24 mouse cellular contexts compared by ENCODE assay signal in genomic region chr11:120455413-120455812, GRCm38 (mm10). TPM values are rescaled to one million over a fixed set of nuclear protein-coding genes. Genes with fewer than 3 reads are reported as not detected.
DNase-seq lines count a peak whose midpoint lies in the region; ATAC-seq and TF ChIP-seq lines count a peak whose summit lies in the region.
"Had no signal": no experiment of that assay in that cellular context is flagged by ENCODE, and none has a peak within 500 bp of the region (broad histone marks: within the 10 kb centered on the region; RNA-seq: fewer than 3 reads in every experiment).

No protein-coding gene starts in this region.

- TF ChIP-seq POLR2A in cerebellum, adult 2 months (IDR thresholded peaks at IDR 0.05; ENCODE audit: borderline replicate concordance, insufficient read depth, low read length): no peak

- peak; percentile 6 for DNase-seq in gastrocnemius, adult 2 months
- DNase-seq in gastrocnemius, postnatal 14 days: no peak
- DNase-seq in adrenal gland, adult 18-20 months (ENCODE audit: low spot score in 2 of 2): no peak
- DNase-seq in cerebellum, adult 2 months: no peak
- DNase-seq: adrenal gland, adult 2 months; adrenal gland, postnatal 25 days; B cell, adult 2 months; cerebellum, adult 8-10 months; cerebellum, postnatal 25 days; gastrocnemius, postnatal 36 days; heart, adult 11 months; heart, postnatal 10 days; heart, postnatal 4 days had no signal

- no peaks in the 10 kb centered on the region for H3K27me3 ChIP-seq in liver, embryonic 15.5 days
- no peaks in the 10 kb centered on the region for H3K27me3 ChIP-seq in hindbrain, embryonic 16.5 days (replicated peaks; ENCODE audit: control insufficient read depth, insufficient read depth, low read length)
- H3K27me3 ChIP-seq in cerebellum, adult 2 months (ENCODE audit: control insufficient read depth, insufficient read depth, low read length): no peaks in the 10 kb centered on the region
- H3K27me3 ChIP-seq: embryonic facial prominence, embryonic 12.5 days; forebrain, embryonic 15.5 days; hindbrain, embryonic 12.5 days had no signal

- H3K36me3 ChIP-seq in liver, embryonic 15.5 days (replicated peaks): peaks cover 11% of the 10 kb centered on the region
- peaks cover 4% of the 10 kb centered on the region; the same call in 1 of the 2 replicates for H3K36me3 ChIP-seq in hindbrain, embryonic 16.5 days (ENCODE audit: control insufficient read depth, insufficient read depth, low read length)

- H3K9me3 ChIP-seq in liver, embryonic 15.5 days (replicated peaks): no peaks in the 10 kb centered on the region
- H3K9me3 ChIP-seq in hindbrain, embryonic 16.5 days (ENCODE audit: control insufficient read depth, low read length): no peaks in the 10 kb centered on the region
- H3K9me3 ChIP-seq: embryonic facial prominence, embryonic 12.5 days; forebrain, embryonic 10.5 days; forebrain, embryonic 15.5 days; hindbrain, embryonic 12.5 days had no signal

- no peak overlapping the region for H3K4me3 ChIP-seq in gastrocnemius, adult 2 months
- H3K4me3 ChIP-seq in liver, embryonic 15.5 days (replicated peaks): no peak overlapping the region
- H3K4me3 ChIP-seq in hindbrain, embryonic 16.5 days (ENCODE audit: low read length): no peak overlapping the region
- H3K4me3 ChIP-seq in cerebellum, adult 2 months (replicated peaks; ENCODE audit: insufficient read depth, low read depth, low read length): no peak overlapping the region
- H3K4me3 ChIP-seq: embryonic facial prominence, embryonic 12.5 days; forebrain, embryonic 15.5 days; hindbrain, embryonic 12.5 days had no signal

- H3K27ac ChIP-seq in gastrocnemius, adult 2 months: no peak overlapping the region
- H3K27ac ChIP-seq in liver, embryonic 15.5 days (replicated peaks): peak overlapping the region; percentile 80
- no peak overlapping the region for H3K27ac ChIP-seq in hindbrain, embryonic 16.5 days (ENCODE audit: low read depth, low read length)
- H3K27ac ChIP-seq in cerebellum, adult 2 months (ENCODE audit: insufficient read depth, low read length): no peak overlapping the region
- H3K27ac ChIP-seq: embryonic facial prominence, embryonic 12.5 days; forebrain, embryonic 10.5 days; forebrain, embryonic 15.5 days; hindbrain, embryonic 12.5 days; hindbrain, postnatal 0 days had no signal

- ATAC-seq in erythroid progenitor cell, adult 5-6 weeks (replicated peaks; ENCODE audit: low FRiP score, poor library complexity, severe bottlenecking): peak; percentile 72
- peak; percentile 51 for ATAC-seq in liver, embryonic 15.5 days (ENCODE audit: insufficient read depth)
- no peak for ATAC-seq in hindbrain, embryonic 16.5 days
- ATAC-seq: activated CD4-positive, CD25-positive, alpha-beta regulatory T cell, adult 4 months; forebrain, embryonic 15.5 days; hindbrain, postnatal 0 days had no signal

- peak overlapping the region; percentile 92 for H3K4me2 ChIP-seq in liver, embryonic 15.5 days
- no peak overlapping the region for H3K4me2 ChIP-seq in hindbrain, embryonic 16.5 days (ENCODE audit: low read length)
- H3K4me2 ChIP-seq: embryonic facial prominence, embryonic 12.5 days; forebrain, embryonic 15.5 days; hindbrain, embryonic 12.5 days had no signal

- intact Hi-C loops in gastrocnemius, adult 2 months (cut with DNase I): no loop called here
- intact Hi-C loops in gastrocnemius, postnatal 14 days (cut with DNase I; ENCODE audit: low total_unique reads): no loop called here

- no peak for TF ChIP-seq CTCF in gastrocnemius, adult 2 months (IDR thresholded peaks at IDR 0.05)
- no peak for TF ChIP-seq CTCF in cerebellum, adult 2 months (IDR thresholded peaks at IDR 0.05; ENCODE audit: borderline replicate concordance, insufficient read depth, low read depth, low read length)

- no peak overlapping the region for H3K9ac ChIP-seq in liver, embryonic 15.5 days
- H3K9ac ChIP-seq in hindbrain, embryonic 16.5 days (ENCODE audit: low read depth, low read length): no peak overlapping the region
- H3K9ac ChIP-seq: embryonic facial prominence, embryonic 12.5 days; forebrain, embryonic 15.5 days; hindbrain, embryonic 12.5 days had no signal

- WGBS in liver, embryonic 15.5 days (ENCODE audit: insufficient replicate concordance): 58% methylated on average over 7 of the region's 7 CpGs
- WGBS in hindbrain, embryonic 16.5 days: 93% methylated on average over 7 of the region's 7 CpGs
- WGBS in cerebellum, adult 2 months: 93% methylated on average over 7 of the region's 7 CpGs

- peaks cover 62% of the 10 kb centered on the region for H3K4me1 ChIP-seq in liver, embryonic 15.5 days (replicated peaks)
- peaks cover 18% of the 10 kb centered on the region for H3K4me1 ChIP-seq in hindbrain, embryonic 16.5 days (ENCODE audit: control insufficient read depth, insufficient read depth, low read depth, low read length)
- 0 out of 2 replicates have a peak, but pooled peaks cover 4% of the 10 kb centered on the region for H3K4me1 ChIP-seq in cerebellum, adult 2 months (ENCODE audit: control insufficient read depth, insufficient read depth, low read length)

RNA-seq across cellular contexts. Expression of gene Pde6g, which starts 2.1 kb away (rescaled TPM):
- 1 to 10 TPM in 1 of 2 experiments, under 1 TPM in 1; 0.41 to 1.2 TPM for total RNA-seq in gastrocnemius, adult 2 months (2021)
- total RNA-seq in gastrocnemius, postnatal 14 days (2021): under 1 TPM; 0.16 to 0.35 TPM
- total RNA-seq in erythroid progenitor cell, adult 5-6 weeks (2015; ENCODE audit: low replicate concordance): not detected in 2 replicates
- total RNA-seq in erythroid progenitor cell, adult 5-6 weeks (2017; ENCODE audit: low replicate concordance): not detected in 2 replicates
- polyA plus RNA-seq in liver, embryonic 15.5 days (2015; fragmentation: Nextera tagmentation; extraction: Ambion mirVana): 0.17 TPM in 1 of 2 replicates, not detected in the other
- 0.30 TPM in 1 of 2 replicates, not detected in the other for polyA plus RNA-seq in hindbrain, embryonic 16.5 days (2015; fragmentation: Nextera tagmentation; extraction: Ambion mirVana)
- total RNA-seq in adrenal gland, adult 18-20 months (2021): under 1 TPM in 1 of 2 experiments, not detected in 1; 0.27 TPM
- 1.5 and 1.6 TPM in 2 replicates for polyA plus RNA-seq in cerebellum, adult 2 months (2012; rRNA removed)
- total RNA-seq: hindbrain, postnatal 0 days had no signal
- polyA plus RNA-seq: hindbrain, embryonic 12.5 days; intestine, embryonic 14.5 days had no signal

RNA-seq across cellular contexts. Expression of gene Oxld1, which starts 2.5 kb away (rescaled TPM):
- total RNA-seq in gastrocnemius, adult 2 months (2021): 10 to 100 TPM; 19.1 to 31.8 TPM
- total RNA-seq in gastrocnemius, postnatal 14 days (2021): 10 to 100 TPM; 26.5 to 29.0 TPM
- 4.3 TPM in 1 of 2 replicates, not detected in the other for total RNA-seq in erythroid progenitor cell, adult 5-6 weeks (2015; ENCODE audit: low replicate concordance)
- 1.4 and 5.0 TPM in 2 replicates for total RNA-seq in erythroid progenitor cell, adult 5-6 weeks (2017; ENCODE audit: low replicate concordance)
- 6.8 and 7.1 TPM in 2 replicates for polyA plus RNA-seq in liver, embryonic 15.5 days (2015; fragmentation: Nextera tagmentation; extraction: Ambion mirVana)
- 10.8 and 15.8 TPM in 2 replicates for polyA plus RNA-seq in hindbrain, embryonic 16.5 days (2015; fragmentation: Nextera tagmentation; extraction: Ambion mirVana)
- total RNA-seq in adrenal gland, adult 18-20 months (2021): 10 to 100 TPM; 19.8 to 30.4 TPM
- polyA plus RNA-seq in cerebellum, adult 2 months (2012; rRNA removed): 15.5 and 20.0 TPM in 2 replicates

RNA-seq across cellular contexts. Expression of gene Ccdc137, which starts 2.5 kb away (rescaled TPM):
- total RNA-seq in gastrocnemius, adult 2 months (2021): 1 to 10 TPM; 5.2 to 7.2 TPM
- total RNA-seq in gastrocnemius, postnatal 14 days (2021): 1 to 10 TPM; 4.3 to 5.3 TPM
- total RNA-seq in erythroid progenitor cell, adult 5-6 weeks (2015; ENCODE audit: low replicate concordance): 5.8 and 26.8 TPM in 2 replicates
- 21.2 and 24.0 TPM in 2 replicates for total RNA-seq in erythroid progenitor cell, adult 5-6 weeks (2017; ENCODE audit: low replicate concordance)
- polyA plus RNA-seq in liver, embryonic 15.5 days (2015; fragmentation: Nextera tagmentation; extraction: Ambion mirVana): 13.0 and 14.2 TPM in 2 replicates
- polyA plus RNA-seq in hindbrain, embryonic 16.5 days (2015; fragmentation: Nextera tagmentation; extraction: Ambion mirVana): 23.5 and 25.9 TPM in 2 replicates
- total RNA-seq in adrenal gland, adult 18-20 months (2021): 10 to 100 TPM; 36.0 to 37.3 TPM
- 27.3 and 28.3 TPM in 2 replicates for polyA plus RNA-seq in cerebellum, adult 2 months (2012; rRNA removed)

RNA-seq across cellular contexts. Expression of gene Arl16, which starts 12.0 kb away (rescaled TPM):
- total RNA-seq in gastrocnemius, adult 2 months (2021): 1 to 10 TPM; 5.6 to 6.3 TPM
- total RNA-seq in gastrocnemius, postnatal 14 days (2021): 10 to 100 TPM; 11.4 to 11.8 TPM
- total RNA-seq in erythroid progenitor cell, adult 5-6 weeks (2015; ENCODE audit: low replicate concordance): 13.8 and 22.0 TPM in 2 replicates
- 3.8 and 16.7 TPM in 2 replicates for total RNA-seq in erythroid progenitor cell, adult 5-6 weeks (2017; ENCODE audit: low replicate concordance)
- 13.7 and 14.0 TPM in 2 replicates for polyA plus RNA-seq in liver, embryonic 15.5 days (2015; fragmentation: Nextera tagmentation; extraction: Ambion mirVana)
- 60.5 and 68.1 TPM in 2 replicates for polyA plus RNA-seq in hindbrain, embryonic 16.5 days (2015; fragmentation: Nextera tagmentation; extraction: Ambion mirVana)
- 10 to 100 TPM; 21.5 to 22.3 TPM for total RNA-seq in adrenal gland, adult 18-20 months (2021)
- 42.7 and 56.5 TPM in 2 replicates for polyA plus RNA-seq in cerebellum, adult 2 months (2012; rRNA removed)

RNA-seq across cellular contexts. Expression of gene Tspan10, which starts 13.0 kb away (rescaled TPM):
- total RNA-seq in gastrocnemius, adult 2 months (2021): 1 to 10 TPM in 1 of 2 experiments, not detected in 1; 1.1 TPM
- total RNA-seq in gastrocnemius, postnatal 14 days (2021): not detected
- total RNA-seq in erythroid progenitor cell, adult 5-6 weeks (2015; ENCODE audit: low replicate concordance): not detected in 2 replicates
- total RNA-seq in erythroid progenitor cell, adult 5-6 weeks (2017; ENCODE audit: low replicate concordance): 0.13 and 1.8 TPM in 2 replicates
- not detected in 2 replicates for polyA plus RNA-seq in liver, embryonic 15.5 days (2015; fragmentation: Nextera tagmentation; extraction: Ambion mirVana)
- not detected in 2 replicates for polyA plus RNA-seq in hindbrain, embryonic 16.5 days (2015; fragmentation: Nextera tagmentation; extraction: Ambion mirVana)
- 1 to 10 TPM in 1 of 2 experiments, not detected in 1; 4.5 TPM for total RNA-seq in adrenal gland, adult 18-20 months (2021)
- polyA plus RNA-seq in cerebellum, adult 2 months (2012; rRNA removed): 0.05 and 0.06 TPM in 2 replicates
- total RNA-seq: adrenal gland, postnatal 25 days; hindbrain, postnatal 0 days had no signal
- polyA plus RNA-seq: activated CD4-positive, CD25-positive, alpha-beta regulatory T cell, adult 4 months; adrenal gland, adult 2 months; forebrain, embryonic 15.5 days; heart, embryonic 14.5 days; hindbrain, embryonic 12.5 days; hindbrain, postnatal 0 days; intestine, embryonic 14.5 days had no signal
